Mouse (Mus musculus) CD4-positive, CD25-positive, alpha-beta regulatory T cell, adult 2 months (primary cell): ENCODE results near the gene AC153137.1.
A peak's percentile ranks its signal among the peaks of the same experiment; 100 is the strongest.
"Not testable (repeated sequence)": the region's sequence is repeated elsewhere in the genome, so short reads cannot be mapped to it uniquely, and the experiment has no call there.

Source experiments
- DNase-seq: peaks from one replicate; pipeline ENCODE4 v3.0.0-alpha.2; 2012; ENCODE audit warnings: low read depth, low spot score

The AC153137.1 gene

DNA sequence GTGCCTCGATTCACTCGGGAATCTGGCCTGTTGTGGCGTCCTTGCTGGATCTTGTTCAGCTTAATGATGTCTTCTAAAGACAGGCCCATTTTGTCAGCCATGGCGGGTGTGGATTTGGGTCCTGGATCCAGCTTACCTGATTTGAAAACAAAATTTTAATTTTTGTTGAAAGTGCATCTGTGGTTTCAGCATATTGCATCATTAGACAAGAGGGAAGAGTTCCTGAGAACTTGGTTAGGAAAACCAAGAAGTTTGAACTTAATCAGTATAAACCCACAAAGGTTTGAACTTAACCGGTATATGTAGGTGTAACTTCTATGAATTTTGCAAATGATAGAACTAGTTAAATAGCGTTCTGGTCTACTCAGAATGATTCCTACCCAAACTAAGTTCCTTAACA is at the start of gene AC153137.1:
AC153137.1 (minus strand) TSS at position 101 of the 400 bp plus-strand sequence.
- not testable (repeated sequence) for DNase-seq

DNA sequence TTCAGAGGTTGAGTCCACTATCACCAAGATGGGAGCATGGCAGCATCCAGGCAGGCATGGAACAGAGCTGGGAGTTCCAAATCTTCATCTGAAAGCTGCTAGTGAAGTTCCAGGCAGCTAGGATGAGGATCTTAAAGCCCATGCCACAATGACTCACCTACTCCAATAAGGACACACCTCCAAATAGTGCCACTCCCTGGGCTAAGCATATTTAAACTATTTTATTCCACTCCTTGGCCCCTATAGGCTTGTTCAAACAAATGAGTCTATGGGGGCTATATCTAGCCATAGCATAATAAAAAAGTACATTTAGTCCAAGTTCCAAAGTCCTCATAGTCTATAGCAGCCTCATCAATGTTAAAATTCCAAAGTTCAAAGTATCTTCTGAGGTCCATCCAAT is 45.4 kb upstream of the AC153137.1 start:
- no peak for DNase-seq

DNA sequence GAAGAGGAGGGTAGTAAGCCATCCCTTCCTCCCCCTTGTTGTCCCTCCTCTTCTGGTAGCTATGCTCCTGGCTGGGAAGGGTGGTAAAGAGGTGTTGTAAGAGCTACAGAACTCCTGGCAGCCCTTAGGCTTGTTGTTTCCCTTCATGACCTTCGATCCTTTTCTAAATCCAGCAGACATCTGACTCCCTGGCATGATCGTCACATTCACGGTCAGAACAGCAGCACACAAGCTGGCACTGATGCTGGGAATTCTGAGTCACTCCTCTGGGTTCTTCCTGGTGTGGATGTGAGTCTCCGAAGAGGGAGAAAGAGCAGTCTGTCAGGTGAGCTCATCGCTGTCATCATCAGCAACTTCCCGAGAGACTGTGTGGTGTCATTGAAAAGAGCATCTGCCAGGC is 41.5 kb upstream of the AC153137.1 start:
- DNase-seq = no peak

DNA sequence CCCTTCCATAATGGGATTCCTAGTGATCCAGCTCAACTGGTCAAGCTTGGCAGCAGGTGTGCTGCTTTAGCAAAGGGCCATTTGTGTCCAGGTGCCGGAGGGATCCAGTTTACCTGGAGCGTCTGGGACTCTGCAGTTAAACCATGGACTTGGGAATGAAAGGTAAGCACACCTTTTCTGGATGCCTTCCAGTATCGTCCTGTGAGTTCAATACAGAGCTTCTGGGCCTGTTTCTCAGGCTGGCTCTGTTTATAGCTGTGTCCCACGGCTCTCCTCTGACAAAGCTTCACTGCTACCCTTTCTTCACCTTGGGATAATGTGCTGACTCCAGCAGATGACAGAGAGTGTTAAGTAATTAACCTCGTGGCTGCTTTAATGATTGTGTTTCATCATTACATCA is 39.6 kb upstream of the AC153137.1 start:
- DNase-seq = no peak

DNA sequence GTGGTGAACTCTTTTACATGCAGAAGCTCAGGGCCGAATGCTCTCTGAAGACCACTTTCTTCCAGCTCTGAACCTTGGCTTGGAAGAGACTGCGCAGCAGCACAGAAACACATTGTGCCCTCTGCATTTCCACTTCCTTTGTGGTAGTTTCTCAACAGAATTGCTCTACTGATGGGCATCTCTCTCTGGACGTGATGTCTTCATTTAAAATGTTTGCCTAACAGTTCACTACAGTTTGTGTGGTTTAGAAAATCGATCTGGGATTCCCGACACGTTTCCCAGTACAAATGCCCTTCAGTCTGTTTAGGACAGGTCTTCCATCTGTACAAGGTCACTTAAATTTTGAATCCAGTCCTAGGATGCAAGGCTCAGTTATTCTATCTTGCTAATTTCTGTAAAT is 38.3 kb upstream of the AC153137.1 start:
- no peak for DNase-seq

DNA sequence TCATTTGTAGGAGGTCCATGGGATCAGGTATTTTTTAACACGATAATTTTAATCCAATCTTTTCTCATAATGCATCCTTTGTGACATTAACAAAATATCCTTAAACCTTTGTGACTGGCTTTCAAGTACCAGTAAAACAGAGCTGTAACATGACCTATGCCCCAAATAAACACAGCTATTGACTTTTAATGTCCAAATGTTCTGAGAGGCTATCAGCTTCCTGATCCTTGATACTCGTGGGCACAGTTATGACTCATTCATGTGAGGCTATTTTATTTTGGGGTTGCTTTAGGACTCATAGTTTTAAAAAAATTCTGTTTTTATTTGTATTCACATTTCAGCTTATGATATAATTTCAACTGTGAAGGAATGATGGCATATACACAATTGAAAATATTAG is 37.5 kb upstream of the AC153137.1 start:
- DNase-seq = no peak

DNA sequence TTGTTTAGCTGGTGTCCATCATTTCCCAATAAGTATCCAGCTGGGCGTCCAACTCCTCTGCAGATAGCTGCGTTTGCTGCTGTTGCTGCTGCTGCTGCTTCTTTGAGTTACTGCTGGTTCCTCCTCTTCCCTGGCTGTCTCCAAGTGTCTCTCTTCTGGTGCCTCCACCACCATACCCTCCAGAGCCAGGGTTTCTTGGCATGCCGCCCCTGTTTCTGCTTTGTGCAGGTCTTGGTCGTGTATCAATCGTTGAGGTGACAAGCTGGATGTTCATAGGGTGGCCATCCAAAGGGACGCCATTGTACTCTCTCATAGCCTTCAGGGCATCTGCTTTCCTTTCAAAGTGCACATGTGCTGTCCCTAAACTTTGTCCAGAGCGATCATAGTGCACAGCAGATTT is 529 bp downstream of the AC153137.1 start:
- not testable (repeated sequence) for DNase-seq

DNA sequence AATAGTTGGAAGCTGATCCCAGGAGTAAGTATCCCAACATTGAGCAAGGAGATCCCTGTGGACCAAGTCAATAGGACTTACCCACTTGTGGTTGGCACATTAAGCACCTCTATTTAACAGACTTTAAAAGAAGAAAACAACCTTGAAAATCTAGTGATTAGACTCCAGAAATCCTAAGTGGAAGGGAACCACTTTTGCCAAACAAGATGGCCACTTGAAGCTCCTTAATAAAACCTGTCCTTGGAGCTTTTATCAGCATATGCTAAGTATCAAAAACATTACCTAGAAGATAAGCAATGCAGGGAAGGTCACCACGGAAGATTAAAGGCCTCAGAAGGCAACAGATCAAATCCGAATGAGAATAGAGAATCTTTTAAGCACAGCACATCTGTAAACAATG is 26.0 kb downstream of the AC153137.1 start:
- DNase-seq = no peak

DNA sequence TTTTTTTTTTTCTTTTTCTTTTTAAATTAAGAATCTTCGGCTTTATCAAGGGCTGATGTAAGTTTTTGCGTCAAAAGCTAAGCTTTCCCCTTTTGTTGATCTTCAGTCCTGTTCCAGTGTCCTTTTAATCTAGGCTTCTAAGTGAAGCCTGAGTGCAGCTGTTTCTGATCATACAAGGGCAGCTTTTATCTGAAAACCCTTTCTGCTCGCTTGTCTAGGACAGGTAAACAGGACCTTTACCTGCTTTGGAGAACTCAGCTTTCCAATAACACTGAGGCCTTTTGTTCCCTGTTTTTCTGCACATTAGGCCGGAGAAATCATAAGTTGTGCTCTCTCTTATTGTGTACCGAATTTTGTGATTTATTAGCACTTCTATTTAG is 27.3 kb downstream of the AC153137.1 start:
- no peak for DNase-seq

DNA sequence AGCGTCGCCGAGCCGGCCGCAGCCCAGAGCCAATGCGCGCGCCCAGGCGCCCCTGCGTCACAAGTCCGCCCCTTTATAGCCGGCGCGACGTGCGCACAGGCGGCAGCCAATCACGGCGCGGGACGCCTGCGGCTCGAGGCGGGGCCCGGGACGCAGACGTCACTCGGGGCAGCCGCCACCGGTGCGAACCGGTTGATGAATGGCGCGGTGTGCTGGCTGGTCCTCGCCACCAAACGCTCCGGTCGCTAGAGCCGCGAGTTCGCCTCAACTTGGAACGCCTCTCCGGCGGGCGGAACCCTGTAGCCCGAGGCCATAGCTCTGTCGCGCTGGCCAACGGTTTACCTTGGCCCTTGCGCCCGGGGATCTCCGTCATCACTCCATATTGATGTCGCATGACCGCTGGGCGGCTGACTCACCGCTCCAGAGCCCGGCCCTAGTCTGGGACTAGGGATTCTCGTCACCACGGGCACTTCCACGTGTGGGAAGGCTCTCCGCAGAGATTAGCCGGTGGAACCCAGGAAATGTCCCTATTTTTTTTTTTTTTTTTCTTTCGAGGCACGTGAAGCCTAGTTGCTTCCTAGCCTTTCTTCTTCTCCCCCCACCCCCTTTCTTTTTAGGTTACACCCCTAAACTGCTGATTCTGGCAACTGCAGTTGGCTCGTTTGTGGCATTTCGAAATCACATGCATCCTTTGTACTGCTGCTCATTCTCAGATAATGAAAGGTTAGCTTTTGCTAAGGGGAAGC is 27.9 kb downstream of the AC153137.1 start:
- DNase-seq = peak; percentile 99

DNA sequence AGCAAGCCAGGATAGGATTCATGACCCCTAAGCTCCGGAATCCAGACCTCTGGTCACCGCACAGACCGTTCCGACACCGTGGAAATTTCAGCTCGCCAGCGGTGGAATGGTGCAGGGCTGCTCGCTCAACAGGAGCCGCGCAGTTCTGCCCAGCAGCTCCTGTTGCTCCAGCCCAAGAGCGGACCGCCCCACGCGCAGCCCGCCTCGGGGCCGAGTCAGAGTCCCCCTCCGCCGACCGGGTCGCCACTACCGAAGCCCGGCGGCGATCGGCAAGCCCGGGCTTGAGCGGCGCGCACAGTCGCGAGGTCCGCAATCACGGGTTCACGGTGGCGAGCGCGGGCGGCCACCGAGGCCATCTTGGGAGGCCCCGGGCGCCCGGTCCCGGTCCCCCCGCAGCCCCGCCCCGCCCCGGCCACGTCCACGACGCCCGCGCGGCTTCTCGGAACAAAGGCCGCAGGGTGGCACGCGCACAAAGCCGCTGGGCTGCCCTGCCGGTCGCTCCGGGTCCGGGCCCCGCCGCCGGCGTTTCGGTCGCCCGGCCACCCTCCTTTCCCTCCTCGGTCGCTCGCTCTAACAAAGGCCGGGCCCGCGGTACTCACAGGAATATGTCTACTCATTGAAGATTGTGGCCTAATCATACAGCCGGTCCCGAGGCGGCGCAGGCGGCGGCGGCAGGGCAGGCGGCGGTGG is 28.7 kb downstream of the AC153137.1 start:
- peak; percentile 73 for DNase-seq

DNA sequence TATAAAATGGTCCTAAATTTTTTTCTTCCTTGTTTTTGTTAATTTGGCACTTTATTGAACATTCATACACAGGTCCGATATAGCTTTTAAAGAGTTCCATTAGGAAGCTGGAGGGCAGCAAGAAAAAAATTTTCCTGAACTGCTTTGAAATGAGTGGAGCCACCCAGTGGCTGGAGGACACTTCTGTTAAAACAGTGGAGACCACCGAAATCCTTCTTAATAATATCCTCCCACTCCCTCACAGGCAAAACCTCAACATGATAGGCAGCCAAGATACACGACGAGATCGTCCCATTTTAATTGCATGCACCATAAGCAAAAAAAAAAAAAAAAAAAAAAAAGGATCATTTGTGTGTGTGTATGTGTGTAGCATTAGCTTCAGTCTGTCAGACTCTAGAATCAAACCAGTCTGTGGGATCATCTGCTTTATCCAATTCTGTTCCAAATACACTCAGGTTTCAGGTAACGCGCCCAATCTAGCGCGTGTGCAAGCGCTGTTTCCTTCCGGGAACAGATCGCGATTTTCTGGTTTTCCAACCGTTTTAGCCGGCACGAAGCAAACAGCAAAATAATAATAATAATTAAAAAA is 29.3 kb downstream of the AC153137.1 start:
- DNase-seq = peak; percentile 62

DNA sequence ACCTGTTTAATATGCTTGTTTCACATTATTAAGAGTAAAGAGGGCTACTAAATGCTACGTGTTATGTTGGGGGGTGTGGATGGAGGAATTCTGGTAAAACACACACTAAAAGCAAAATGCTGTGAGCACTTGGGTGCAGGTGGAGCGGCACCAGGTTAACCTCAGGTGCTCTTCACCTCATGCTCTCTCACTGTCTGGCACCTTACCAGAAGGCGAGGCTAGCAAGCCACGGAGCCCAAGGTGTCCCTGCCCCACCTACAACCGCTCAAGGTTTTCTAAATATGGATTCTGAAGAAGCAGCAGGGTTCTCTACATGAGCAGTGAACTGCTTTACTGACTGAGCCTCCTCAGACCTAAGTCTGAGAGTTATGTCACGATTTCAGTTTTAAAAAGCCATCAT is 32.6 kb downstream of the AC153137.1 start:
- no peak for DNase-seq

DNA sequence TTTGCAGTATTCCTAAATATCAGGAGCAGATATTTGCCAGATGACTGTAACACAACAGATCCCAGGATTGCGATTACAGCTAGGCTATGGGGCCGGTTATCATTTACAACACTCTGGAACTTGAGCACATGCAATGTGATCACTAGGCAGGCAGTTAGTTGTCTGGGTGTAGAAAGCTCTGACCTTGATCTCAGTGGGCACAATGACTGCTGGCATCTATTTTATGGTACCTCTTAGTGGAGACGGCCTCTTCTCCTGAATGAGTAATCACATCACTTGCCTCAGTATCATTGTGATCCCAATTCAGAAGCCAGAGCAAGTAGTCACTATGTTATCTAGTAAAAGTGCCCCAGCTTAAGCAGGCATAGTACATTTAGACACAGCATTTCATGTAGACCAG is 37.2 kb downstream of the AC153137.1 start:
- no peak for DNase-seq

DNA sequence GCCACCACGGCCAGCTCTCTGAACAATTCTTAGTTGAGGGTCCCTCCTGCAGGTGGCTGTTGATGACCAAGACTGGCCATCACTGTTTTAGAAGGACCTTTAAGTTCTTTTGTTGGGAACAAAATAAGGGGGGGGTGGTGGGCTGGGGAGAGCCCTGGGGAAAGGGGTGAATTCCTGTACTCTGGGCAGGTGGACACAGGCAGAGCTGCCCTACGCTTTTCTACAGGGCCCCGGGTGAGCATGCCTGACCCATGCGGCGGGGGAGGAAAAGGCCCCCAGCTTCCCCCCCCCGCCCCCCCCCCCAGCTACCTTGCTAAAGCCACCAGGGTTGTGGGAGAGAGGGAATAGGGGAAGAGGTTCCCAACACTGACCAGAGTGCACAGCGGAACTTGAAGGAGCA is 39.4 kb downstream of the AC153137.1 start:
- no peak for DNase-seq

DNA sequence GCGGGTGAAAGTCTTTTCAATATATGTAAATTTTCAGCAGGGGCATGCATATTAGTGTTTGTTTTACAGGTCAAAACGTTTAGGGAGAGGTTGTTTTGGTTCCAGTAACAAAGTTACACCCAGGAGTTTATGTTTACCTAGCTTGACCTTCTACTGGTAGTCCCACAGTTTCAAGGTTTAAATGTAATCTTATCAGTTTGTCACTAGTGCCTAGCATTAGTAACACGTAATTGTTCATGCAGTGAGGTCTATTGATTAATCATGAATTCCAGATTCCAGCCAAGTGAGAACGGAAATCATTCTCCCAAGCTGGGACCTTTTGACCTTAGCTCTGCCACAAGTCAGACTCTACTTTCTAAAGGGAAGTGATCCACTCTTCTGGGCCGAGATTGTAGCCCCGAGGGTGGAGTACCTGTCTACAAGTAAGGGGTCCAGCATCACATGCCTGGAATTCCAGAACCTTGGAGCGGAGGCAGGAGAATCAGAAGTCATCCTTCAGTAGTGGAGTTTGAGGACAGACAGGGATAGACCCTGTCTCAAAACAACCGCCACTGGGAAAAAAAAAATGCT is 40.3 kb downstream of the AC153137.1 start:
- DNase-seq = no peak

DNA sequence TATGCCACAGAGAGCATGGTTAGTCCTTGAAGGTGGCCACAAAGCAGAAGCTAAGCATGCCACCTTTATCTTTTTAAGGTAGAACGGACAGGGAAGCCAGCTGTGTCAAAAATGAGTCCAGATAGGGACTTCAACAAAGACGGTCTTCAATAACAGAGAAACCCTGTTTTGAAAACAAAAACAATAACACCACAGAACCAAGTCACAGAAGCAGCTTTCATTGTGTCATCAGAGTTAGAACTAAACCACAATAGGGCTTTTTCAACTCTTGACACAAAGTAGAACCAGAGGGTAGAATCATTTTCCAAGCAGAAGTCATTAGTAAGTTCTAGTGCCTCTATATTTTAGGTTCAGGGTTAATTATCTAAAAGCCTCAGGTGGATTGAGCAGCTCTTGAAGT is 41.3 kb downstream of the AC153137.1 start:
- DNase-seq = no peak

DNA sequence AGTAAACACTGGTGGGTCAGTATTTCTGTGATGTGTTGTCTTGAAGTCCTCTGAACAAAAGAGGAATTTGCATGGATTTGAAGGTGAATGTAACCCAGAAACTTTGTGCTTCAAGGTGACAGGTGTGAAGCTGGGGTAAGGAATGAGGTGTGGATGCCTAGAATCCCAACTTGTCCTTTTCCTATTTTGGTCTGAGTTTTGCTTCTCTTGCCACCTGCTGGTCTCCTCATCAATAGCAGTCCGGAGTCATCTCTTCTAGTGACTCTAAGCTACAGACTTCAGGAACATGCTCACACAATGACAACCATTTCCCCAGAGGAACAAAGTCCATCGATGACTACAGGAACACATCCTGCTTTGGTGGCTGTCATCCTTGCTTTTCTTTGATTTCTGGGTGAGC is 46.9 kb downstream of the AC153137.1 start:
- DNase-seq = no peak

DNA sequence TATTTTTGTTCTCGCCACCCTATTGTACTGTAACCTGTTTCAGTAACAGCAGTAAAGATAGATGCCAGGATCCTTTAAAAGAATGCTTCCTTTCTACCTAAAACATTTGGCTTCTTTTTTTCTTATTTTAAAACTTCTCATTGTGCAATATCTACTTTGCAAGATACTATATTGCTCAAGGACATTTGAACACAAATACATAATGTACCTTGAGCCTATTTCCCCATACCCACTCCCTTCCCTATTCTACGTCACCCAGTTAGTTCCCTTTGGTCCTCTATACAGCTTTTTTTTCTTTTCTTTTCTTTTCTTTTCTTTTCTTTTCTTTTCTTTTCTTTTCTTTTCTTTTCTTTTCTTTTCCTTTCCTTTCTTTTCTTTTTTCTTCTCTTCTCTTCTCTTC is 47.6 kb downstream of the AC153137.1 start:
- DNase-seq = no peak
